Mouse (Mus musculus): Measurements from ENCODE around the gene Trim5. TPM values are rescaled to one million over a fixed set of nuclear protein-coding genes. Genes with fewer than 3 reads are reported as not detected.

Trim5 gene
- total RNA-seq, 2 experiments from 2014 or later = 0.62 to 0.66 TPM

DNA sequence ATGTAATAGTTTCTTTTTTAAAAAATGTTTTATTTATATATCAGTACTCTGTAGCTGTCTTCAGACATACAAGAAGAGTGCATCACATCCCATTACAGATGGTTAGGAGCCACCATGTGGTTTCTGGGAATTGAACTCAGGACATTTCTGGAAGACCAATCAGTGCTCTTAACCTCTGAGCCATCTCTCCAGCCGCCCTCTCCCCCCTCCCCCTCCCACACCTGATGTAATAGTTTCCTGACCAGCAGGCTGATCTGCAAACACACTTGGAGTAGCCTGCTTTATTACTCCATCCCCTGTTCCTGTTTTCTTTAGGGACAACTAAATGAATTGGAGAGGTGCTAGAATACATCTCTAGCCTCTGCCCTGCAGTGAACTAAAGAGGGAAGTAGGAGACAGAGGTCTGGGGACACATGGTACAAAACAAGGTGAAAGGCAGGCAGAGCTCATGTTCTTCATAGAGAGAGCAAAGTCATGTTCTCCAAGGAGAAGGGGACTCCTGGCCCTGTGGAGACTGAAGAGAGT lies 71.8 kb downstream of the Trim5 start:
- intact Hi-C loops (cut with DNase I) = no loop called here

More for the DNA sequence above, 71.8 kb downstream of the Trim5 start:
- no peak for DNase-seq

Other genes with a start within 250 kb of the Trim5 start
- gene Olfr642, start 235.4 kb downstream of the Trim5 start, total RNA-seq (2021) = not detected
- not detected for gene 4930516K23Rik, start 226.6 kb downstream of the Trim5 start, total RNA-seq (2021)
- not detected for gene Olfr644, start 216.2 kb downstream of the Trim5 start, total RNA-seq (2021)
- not detected for gene Olfr645, start 202.6 kb downstream of the Trim5 start, total RNA-seq (2021)
- gene Olfr646, start 183.2 kb downstream of the Trim5 start, total RNA-seq (2021) = not detected
- not detected for gene Ubqln5, start 158.3 kb downstream of the Trim5 start, total RNA-seq (2021)
- gene Olfr643, start 150.7 kb downstream of the Trim5 start, total RNA-seq (2021) = not detected
- gene Ubqln3, start 144.8 kb downstream of the Trim5 start, total RNA-seq (2021) = not detected
- not detected for gene Ubqlnl, start 137.5 kb downstream of the Trim5 start, total RNA-seq (2021)
- gene Olfm5, start 123.3 kb downstream of the Trim5 start, total RNA-seq (2021) = not detected
- not detected for gene Olfr648, start 104.7 kb downstream of the Trim5 start, total RNA-seq (2021)
- gene Olfr649, start 92.1 kb downstream of the Trim5 start, total RNA-seq (2021) = not detected
- gene Trim6, start 69.3 kb downstream of the Trim5 start, total RNA-seq (2021) = under 1 TPM in 1 of 2 experiments, not detected in 1; 0.20 TPM
- 1 to 10 TPM in 1 of 2 experiments, under 1 TPM in 1; 0.67 to 1.4 TPM for gene Trim34a, start 43.6 kb downstream of the Trim5 start, total RNA-seq (2021)
- gene Trim12a, start 27.4 kb upstream of the Trim5 start, total RNA-seq (2021) = 1 to 10 TPM; 2.3 to 2.4 TPM
- gene Trim34b, start 41.4 kb upstream of the Trim5 start, total RNA-seq (2021) = under 1 TPM in 1 of 2 experiments, not detected in 1; 0.39 TPM
- gene Trim12c, start 65.3 kb upstream of the Trim5 start, total RNA-seq (2021) = 1 to 10 TPM; 1.8 to 2.0 TPM
- gene Trim30b, start 81.8 kb upstream of the Trim5 start, total RNA-seq (2021) = not detected
- not detected for gene Trim30c, start 112.7 kb upstream of the Trim5 start, total RNA-seq (2021)
- gene Trim30a, start 177.1 kb upstream of the Trim5 start, total RNA-seq (2021) = 1 to 10 TPM in 1 of 2 experiments, under 1 TPM in 1; 0.77 to 1.2 TPM
- under 1 TPM; 0.20 to 0.30 TPM for gene Trim30d, start 219.8 kb upstream of the Trim5 start, total RNA-seq (2021)

Measured in gastrocnemius, postnatal 36 days (tissue).